Mouse (Mus musculus): ENCODE measurements around the gene Slc5a11. TPM values are rescaled to one million over a fixed set of nuclear protein-coding genes. Genes with fewer than 3 reads are reported as not detected.

Gene Slc5a11
- polyA plus RNA-seq, 1 experiment from 2014 or later, result 0.27 TPM

GRCm38 (mm10) chr7:123307887-123308558, 93.4 kb downstream of the Slc5a11 start:
- no peak for DNase-seq
- H3K27ac ChIP-seq (ENCODE audit: low read depth), result no peak overlapping the region
- no peak overlapping the region for H3K4me2 ChIP-seq (ENCODE audit: low read depth, low read length)
- no peak for ATAC-seq
- TF ChIP-seq EP300 (IDR thresholded peaks at IDR 0.05; ENCODE audit: low read depth) (no peak), CTCF (IDR thresholded peaks at IDR 0.05; ENCODE audit: low read depth) (no peak)
- WGBS (ENCODE audit: insufficient replicate concordance), result 92% methylated on average over 4 of the region's 4 CpGs
- H3K27me3 ChIP-seq (ENCODE audit: insufficient read depth, low read length), result no peaks in the 10 kb centered on the region
- no peak overlapping the region for H3K9ac ChIP-seq (replicated peaks)
- H3K4me1 ChIP-seq (ENCODE audit: insufficient read depth), result no peaks in the 10 kb centered on the region
- no peaks in the 10 kb centered on the region for H3K9me3 ChIP-seq (ENCODE audit: low read length)
- no peak overlapping the region for H3K4me3 ChIP-seq (ENCODE audit: low read depth, low read length)
- H3K36me3 ChIP-seq (replicated peaks; ENCODE audit: insufficient read depth, low read length), result peaks cover 78% of the 10 kb centered on the region

- Histone ChIP-seq H3K27ac (ENCODE audit: low read depth) (no peak overlapping the region), H3K36me3 (replicated peaks; ENCODE audit: insufficient read depth, low read length) (peaks cover 63% of the 10 kb centered on the region), H3K4me2 (ENCODE audit: low read depth, low read length) (no peak overlapping the region), H3K9me3 (ENCODE audit: low read length) (no peaks in the 10 kb centered on the region), H3K4me3 (ENCODE audit: low read depth, low read length) (no peak overlapping the region), H3K27me3 (ENCODE audit: insufficient read depth, low read length) (no peaks in the 10 kb centered on the region), H3K4me1 (ENCODE audit: insufficient read depth) (no peaks in the 10 kb centered on the region), H3K9ac (replicated peaks) (no peak overlapping the region)
- DNase-seq (no peak), ATAC-seq (no peak)
- TF ChIP-seq EP300 (IDR thresholded peaks at IDR 0.05; ENCODE audit: low read depth), result no peak
- no peak for TF ChIP-seq CTCF (IDR thresholded peaks at IDR 0.05; ENCODE audit: low read depth)
- WGBS (ENCODE audit: insufficient replicate concordance), result 65% methylated on average over 5 of the region's 5 CpGs
Observed at GRCm38 (mm10) chr7:123311836-123312235, 97.3 kb downstream of the Slc5a11 start.

- 82% methylated on average over 3 of the region's 3 CpGs for WGBS (ENCODE audit: insufficient replicate concordance)
- Histone ChIP-seq H3K36me3 (replicated peaks; ENCODE audit: insufficient read depth, low read length) (peaks cover 54% of the 10 kb centered on the region), H3K4me1 (ENCODE audit: insufficient read depth) (no peaks in the 10 kb centered on the region), H3K4me3 (ENCODE audit: low read depth, low read length) (no peak overlapping the region), H3K9ac (replicated peaks) (no peak overlapping the region), H3K27ac (ENCODE audit: low read depth) (no peak overlapping the region), H3K27me3 (ENCODE audit: insufficient read depth, low read length) (no peaks in the 10 kb centered on the region), H3K4me2 (ENCODE audit: low read depth, low read length) (no peak overlapping the region), H3K9me3 (ENCODE audit: low read length) (no peaks in the 10 kb centered on the region)
- no peak for DNase-seq
- TF ChIP-seq EP300 (IDR thresholded peaks at IDR 0.05; ENCODE audit: low read depth), result no peak
- no peak for TF ChIP-seq CTCF (IDR thresholded peaks at IDR 0.05; ENCODE audit: low read depth)
- no peak for ATAC-seq
Observed at GRCm38 (mm10) chr7:123312738-123313137, 98.2 kb downstream of the Slc5a11 start.

GRCm38 (mm10) chr7:123322452-123323121, 108.0 kb downstream of the Slc5a11 start:
- TF ChIP-seq EP300 (IDR thresholded peaks at IDR 0.05; ENCODE audit: low read depth) (no peak), CTCF (IDR thresholded peaks at IDR 0.05; ENCODE audit: low read depth) (no peak)
- H3K4me3 ChIP-seq (ENCODE audit: low read depth, low read length), result no peak overlapping the region
- no peaks in the 10 kb centered on the region for H3K9me3 ChIP-seq (ENCODE audit: low read length)
- WGBS (ENCODE audit: insufficient replicate concordance), result 45% methylated on average over 13 of the region's 13 CpGs
- no peak overlapping the region for H3K27ac ChIP-seq (ENCODE audit: low read depth)
- DNase-seq (peak; percentile 33), ATAC-seq (peak; percentile 58)
- H3K4me1 ChIP-seq (ENCODE audit: insufficient read depth), result no peaks in the 10 kb centered on the region
- H3K9ac ChIP-seq (replicated peaks), result no peak overlapping the region
- peaks cover 76% of the 10 kb centered on the region for H3K36me3 ChIP-seq (replicated peaks; ENCODE audit: insufficient read depth, low read length)
- no peaks in the 10 kb centered on the region for H3K27me3 ChIP-seq (ENCODE audit: insufficient read depth, low read length)
- H3K4me2 ChIP-seq (ENCODE audit: low read depth, low read length), result no peak overlapping the region

Other genes with a start within 250 kb of the Slc5a11 start
- 7.8 and 8.7 TPM in 2 replicates for gene Rbbp6, start 249.1 kb upstream of the Slc5a11 start, polyA plus RNA-seq (2015; fragmentation: Nextera tagmentation; extraction: Ambion mirVana)
- 26.8 and 28.9 TPM in 2 replicates for gene Tnrc6a, start 90.9 kb upstream of the Slc5a11 start, polyA plus RNA-seq (2015; fragmentation: Nextera tagmentation; extraction: Ambion mirVana)
- 10.8 and 12.2 TPM in 2 replicates for gene Lcmt1, start 155.0 kb downstream of the Slc5a11 start, polyA plus RNA-seq (2015; fragmentation: Nextera tagmentation; extraction: Ambion mirVana)
- 6.0 and 6.8 TPM in 2 replicates for gene Arhgap17, start 155.1 kb downstream of the Slc5a11 start, polyA plus RNA-seq (2015; fragmentation: Nextera tagmentation; extraction: Ambion mirVana)
- 24.6 and 29.3 TPM in 2 replicates for gene Aqp8, start 247.5 kb downstream of the Slc5a11 start, polyA plus RNA-seq (2015; fragmentation: Nextera tagmentation; extraction: Ambion mirVana)